Mouse (Mus musculus) CH12.LX (cell line): Measurements from ENCODE around the gene Lrrc8a.

Source experiments
- CHD1 ChIP-seq: IDR thresholded peaks from 2 replicates; pipeline ENCODE4 v1.6.1; 2012; ENCODE audit warnings: low read depth, low read length, improper control_type of control experiment, inconsistent platforms
- CHD2 ChIP-seq: IDR thresholded peaks from 2 replicates; pipeline ENCODE4 v1.6.1; 2011; ENCODE audit warnings: low read length, improper control_type of control experiment
- CTCF ChIP-seq, 2 experiments: IDR thresholded peaks in 1 of 2; conservative IDR thresholded peaks in 1 of 2; 2 replicates each; pipeline ENCODE4 v1.5.1; 2011 to 2012; ENCODE audit warnings: low read depth in 2 of 2, low read length in 2 of 2, improper control_type of control experiment in 1 of 2, inconsistent platforms in 1 of 2, mild to moderate bottlenecking in 1 of 2, moderate library complexity in 1 of 2
- E2F4 ChIP-seq: IDR thresholded peaks from 2 replicates; pipeline ENCODE4 v1.6.1; 2011; ENCODE audit warnings: low read depth, low read length, improper control_type of control experiment; ENCODE audit not compliant: insufficient replicate concordance
- ELF1 ChIP-seq: IDR thresholded peaks from 2 replicates; pipeline ENCODE4 v1.6.1; 2014; ENCODE audit warnings: low read depth, mild to moderate bottlenecking, inconsistent platforms, low read length, improper control_type of control experiment
- MAX ChIP-seq: IDR thresholded peaks from 2 replicates; pipeline ENCODE4 v1.6.1; 2011; ENCODE audit warnings: low read length, improper control_type of control experiment
- MEF2A ChIP-seq: IDR thresholded peaks from 2 replicates; pipeline ENCODE4 v1.6.1; 2014; ENCODE audit warnings: low read depth, mild to moderate bottlenecking, inconsistent platforms, low read length, improper control_type of control experiment, borderline replicate concordance
- POLR2A ChIP-seq: IDR thresholded peaks from 2 replicates; pipeline ENCODE4 v1.6.1; 2011; ENCODE audit warnings: low read depth, mild to moderate bottlenecking, improper control_type of control experiment, low read length
- ZC3H11A ChIP-seq: IDR thresholded peaks from 2 replicates; pipeline ENCODE4 v1.6.1; 2012; ENCODE audit warnings: low read depth, mild to moderate bottlenecking, inconsistent platforms, low read length, improper control_type of control experiment

- TF ChIP-seq POLR2A (no peak), CTCF (conservative IDR thresholded peaks at IDR 0.05 in 1 of 2, IDR thresholded peaks at IDR 0.05 in 1 of 2; ENCODE audit: low read depth in 2 of 2, low read length in 2 of 2) (no peak), CHD2 (no peak), ZC3H11A (no peak), E2F4 (no peak), MAX (no peak), MEF2A (no peak), ELF1 (no peak), CHD1 (no peak)
Observed at GRCm38 (mm10) chr2:30280743-30281142, 43.2 kb downstream of the Lrrc8a start, which contains the start of gene Gm28038.
